Mouse (Mus musculus): ENCODE measurements around the gene Herc1.

- TF ChIP-seq GATA1 (IDR thresholded peaks at IDR 0.05; ENCODE audit: borderline replicate concordance, low read length) (no peak), FLI1 (IDR thresholded peaks at IDR 0.05; ENCODE audit: low read length) (no peak)
These were observed at the start of gene Herc1 for GRCm38 (mm10) chr9:66349860-66350787.

Data from megakaryocyte, embryonic 14.5 days (primary cell).